Mouse (Mus musculus) liver, adult 2 months (tissue): ENCODE results near the gene Cd24a.

Source experiments
- CTCF ChIP-seq: fragments of 200-500 bp; IDR thresholded peaks from 2 replicates; pipeline ENCODE4 v1.5.1; 2011; ENCODE audit warnings: low read depth, low read length, control low read depth
- POLR2A ChIP-seq: fragments of 200-500 bp; IDR thresholded peaks from 2 replicates; pipeline ENCODE4 v1.6.1; 2011; ENCODE audit warnings: low read length, control low read depth; ENCODE audit not compliant: insufficient read depth; ENCODE audit errors: extremely low read depth

GRCm38 (mm10) chr10:43581260-43581659 is 3.2 kb downstream of the Cd24a start:
- TF ChIP-seq CTCF: no peak
- no peak for TF ChIP-seq POLR2A
